Mouse (Mus musculus): Measurements from ENCODE around the gene Cdh23.

Gene Cdh23

GRCm38 (mm10) chr10:60367904-60368303 lies 328.4 kb downstream of the Cdh23 start:
- DNase-seq (ENCODE audit: low spot score) = no peak

- DNase-seq (ENCODE audit: low spot score) = no peak
These were observed 329.1 kb downstream of the Cdh23 start for GRCm38 (mm10) chr10:60367145-60367544.

GRCm38 (mm10) chr10:60363426-60363825 lies 332.9 kb downstream of the Cdh23 start:
- no peak for DNase-seq (ENCODE audit: low spot score)

GRCm38 (mm10) chr10:60362310-60362628 lies 334.0 kb downstream of the Cdh23 start:
- DNase-seq (ENCODE audit: low spot score) = no peak

- no peak for DNase-seq (ENCODE audit: low spot score)
These were observed 334.5 kb downstream of the Cdh23 start for GRCm38 (mm10) chr10:60361615-60362309.

GRCm38 (mm10) chr10:60358776-60359175 lies 337.5 kb downstream of the Cdh23 start:
- DNase-seq (ENCODE audit: low spot score) = no peak

- no peak for DNase-seq (ENCODE audit: low spot score)
These were observed 338.4 kb downstream of the Cdh23 start for GRCm38 (mm10) chr10:60357901-60358300.

GRCm38 (mm10) chr10:60357441-60357840 lies 338.8 kb downstream of the Cdh23 start:
- DNase-seq (ENCODE audit: low spot score) = no peak

GRCm38 (mm10) chr10:60354881-60355677 lies 341.2 kb downstream of the Cdh23 start:
- DNase-seq (ENCODE audit: low spot score) = no peak

- DNase-seq (ENCODE audit: low spot score) = no peak
These were observed 342.3 kb downstream of the Cdh23 start for GRCm38 (mm10) chr10:60354003-60354325.

GRCm38 (mm10) chr10:60353241-60354002 lies 342.9 kb downstream of the Cdh23 start:
- DNase-seq (ENCODE audit: low spot score) = no peak

GRCm38 (mm10) chr10:60351761-60352455 lies 344.4 kb downstream of the Cdh23 start:
- DNase-seq (ENCODE audit: low spot score) = peak; percentile 40

- no peak for DNase-seq (ENCODE audit: low spot score)
These were observed 345.0 kb downstream of the Cdh23 start for GRCm38 (mm10) chr10:60351248-60351647.

GRCm38 (mm10) chr10:60350805-60351167 lies 345.5 kb downstream of the Cdh23 start:
- peak; percentile 78 for DNase-seq (ENCODE audit: low spot score)

GRCm38 (mm10) chr10:60350077-60350804 lies 346.0 kb downstream of the Cdh23 start:
- no peak for DNase-seq (ENCODE audit: low spot score)

- DNase-seq (ENCODE audit: low spot score) = no peak
These were observed 346.6 kb downstream of the Cdh23 start for GRCm38 (mm10) chr10:60349644-60350043.

- DNase-seq (ENCODE audit: low spot score) = no peak
These were observed 347.2 kb downstream of the Cdh23 start for GRCm38 (mm10) chr10:60349056-60349455.

GRCm38 (mm10) chr10:60347768-60348610 lies 348.3 kb downstream of the Cdh23 start:
- DNase-seq (ENCODE audit: low spot score) = no peak

- DNase-seq (ENCODE audit: low spot score) = peak; percentile 55
These were observed 349.4 kb downstream of the Cdh23 start, which contains the start of gene Vsir for GRCm38 (mm10) chr10:60346701-60347405. TSS of gene Vsir (plus strand) at chr10:60346851.

- no peak for DNase-seq (ENCODE audit: low spot score)
These were observed 350.2 kb downstream of the Cdh23 start for GRCm38 (mm10) chr10:60346056-60346455.

All from yolk sac, embryonic 10.5 days (tissue).